Mouse (Mus musculus): ENCODE measurements at regions not wholly inside any gene's neighbourhood (a gene's known extent, or its start where the extent isn't known, plus 50 kb on each side); places are given as distances from the start of the nearest gene placed in this dataset.

DNA sequence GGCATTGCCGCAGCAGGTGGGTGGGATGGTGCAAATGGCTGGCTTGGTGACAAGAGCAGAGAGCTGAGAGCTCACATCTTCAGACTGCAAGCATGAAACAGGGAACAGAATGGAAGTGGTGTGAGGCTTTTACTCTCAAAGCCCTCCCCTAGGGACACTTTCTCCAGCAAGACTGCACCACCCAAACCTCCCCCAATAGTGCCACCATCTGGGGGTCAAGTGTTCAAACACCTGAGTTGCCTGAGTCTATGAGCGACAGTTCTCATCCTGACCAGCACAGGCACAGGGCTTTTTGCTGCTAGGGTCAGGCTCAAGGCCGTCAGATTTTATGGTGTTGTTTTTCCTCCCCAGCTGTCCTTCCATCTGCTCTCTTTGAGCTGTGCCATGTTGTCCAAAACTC, 337.9 kb upstream of the Eif4g2 start:
- DNase-seq (ENCODE audit: low spot score) = no peak

- DNase-seq (ENCODE audit: low spot score) = no peak
Measured at GRCm38 (mm10) chr7:111417735-111418134, 334.9 kb upstream of the Eif4g2 start.

DNA sequence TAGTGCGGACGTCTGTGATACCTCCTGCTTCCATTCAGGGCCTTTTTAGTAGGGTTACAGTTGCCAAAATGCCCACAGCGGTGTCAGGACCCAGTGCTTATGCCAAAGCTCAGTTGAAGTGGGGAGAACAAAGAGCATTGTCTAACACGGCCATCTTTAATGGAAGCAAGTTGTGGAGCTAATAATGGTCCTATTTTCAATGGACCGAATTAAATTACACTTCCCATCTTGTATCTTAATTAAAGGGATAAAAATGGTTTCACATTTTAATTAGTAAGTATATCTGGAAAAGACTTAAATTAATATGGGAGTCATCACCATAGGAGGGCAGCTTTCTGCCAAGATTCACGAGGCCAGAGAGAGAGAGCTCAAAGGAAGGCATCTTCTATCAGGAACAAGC, 333.2 kb upstream of the Eif4g2 start:
- DNase-seq (ENCODE audit: low spot score) = no peak

- no peak for DNase-seq (ENCODE audit: low spot score)
Measured at GRCm38 (mm10) chr7:111413745-111414144, 330.9 kb upstream of the Eif4g2 start.

GRCm38 (mm10) chr7:111412957-111413356, 330.1 kb upstream of the Eif4g2 start:
- DNase-seq (ENCODE audit: low spot score) = no peak

GRCm38 (mm10) chr7:111411386-111411960, 328.6 kb upstream of the Eif4g2 start:
- DNase-seq (ENCODE audit: low spot score) = no peak

DNA sequence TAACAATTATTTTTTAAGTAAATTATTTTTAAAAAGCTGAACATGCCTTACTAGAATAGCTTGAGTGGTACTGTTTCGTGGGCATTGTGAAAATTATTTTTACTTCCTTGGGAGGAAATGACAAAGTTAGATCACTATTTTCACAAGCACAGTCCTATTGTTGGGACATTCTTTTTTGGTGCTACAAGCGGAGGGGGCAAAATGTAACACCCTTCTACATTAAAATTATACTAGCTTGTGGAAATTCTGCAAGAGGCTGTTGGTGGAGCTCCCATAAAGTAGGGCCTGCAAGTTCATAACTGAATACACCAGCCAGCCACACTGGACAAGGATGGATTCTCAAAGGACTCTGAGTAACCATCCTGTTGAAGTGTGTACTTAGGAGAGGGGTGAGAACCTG, 313.1 kb upstream of the Eif4g2 start:
- DNase-seq (ENCODE audit: low spot score) = no peak

DNA sequence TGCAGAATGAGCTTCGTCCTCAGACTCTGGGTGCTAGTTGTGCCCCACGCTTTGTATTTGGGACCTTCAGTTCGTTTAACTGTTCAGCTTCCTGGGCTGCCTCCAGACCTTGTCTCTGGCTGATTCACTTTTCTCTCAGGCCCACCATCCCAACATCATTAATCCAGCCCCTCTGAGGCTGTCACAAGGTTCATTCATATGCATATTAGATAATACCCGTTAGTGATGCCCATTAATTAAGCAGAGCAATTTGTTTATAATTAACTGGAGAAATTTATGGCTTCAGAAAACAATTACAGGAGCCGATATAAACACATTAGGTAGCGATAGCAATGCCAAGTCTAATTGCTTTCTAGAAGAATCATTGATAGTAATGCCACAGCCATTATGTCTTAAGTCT, 312.3 kb upstream of the Eif4g2 start:
- no peak for DNase-seq (ENCODE audit: low spot score)

GRCm38 (mm10) chr7:111393846-111394245, 311.0 kb upstream of the Eif4g2 start:
- no peak for DNase-seq (ENCODE audit: low spot score)

DNA sequence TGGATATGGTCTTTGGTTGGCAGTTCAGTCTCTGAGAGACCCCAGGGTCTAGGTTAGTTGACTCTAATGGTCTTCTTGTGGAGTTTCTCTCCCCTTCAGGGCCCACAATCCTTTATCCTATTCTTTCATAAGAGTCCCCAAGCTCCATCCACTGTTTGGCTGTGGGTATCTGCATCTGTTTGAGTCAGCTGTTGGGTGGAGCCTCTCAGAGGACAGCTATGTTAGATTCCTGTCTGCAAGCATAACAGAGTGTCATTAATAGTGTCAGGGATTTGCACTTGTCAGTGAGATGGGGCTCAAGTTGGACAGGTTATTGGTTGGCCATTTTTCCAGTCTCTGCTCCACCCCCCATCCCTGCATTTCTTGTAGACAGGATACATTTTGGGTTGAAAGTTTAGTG, 306.9 kb upstream of the Eif4g2 start:
- no peak for DNase-seq (ENCODE audit: low spot score)

- no peak for DNase-seq (ENCODE audit: low spot score)
Measured at GRCm38 (mm10) chr7:111374534-111374933, 291.7 kb upstream of the Eif4g2 start.

DNA sequence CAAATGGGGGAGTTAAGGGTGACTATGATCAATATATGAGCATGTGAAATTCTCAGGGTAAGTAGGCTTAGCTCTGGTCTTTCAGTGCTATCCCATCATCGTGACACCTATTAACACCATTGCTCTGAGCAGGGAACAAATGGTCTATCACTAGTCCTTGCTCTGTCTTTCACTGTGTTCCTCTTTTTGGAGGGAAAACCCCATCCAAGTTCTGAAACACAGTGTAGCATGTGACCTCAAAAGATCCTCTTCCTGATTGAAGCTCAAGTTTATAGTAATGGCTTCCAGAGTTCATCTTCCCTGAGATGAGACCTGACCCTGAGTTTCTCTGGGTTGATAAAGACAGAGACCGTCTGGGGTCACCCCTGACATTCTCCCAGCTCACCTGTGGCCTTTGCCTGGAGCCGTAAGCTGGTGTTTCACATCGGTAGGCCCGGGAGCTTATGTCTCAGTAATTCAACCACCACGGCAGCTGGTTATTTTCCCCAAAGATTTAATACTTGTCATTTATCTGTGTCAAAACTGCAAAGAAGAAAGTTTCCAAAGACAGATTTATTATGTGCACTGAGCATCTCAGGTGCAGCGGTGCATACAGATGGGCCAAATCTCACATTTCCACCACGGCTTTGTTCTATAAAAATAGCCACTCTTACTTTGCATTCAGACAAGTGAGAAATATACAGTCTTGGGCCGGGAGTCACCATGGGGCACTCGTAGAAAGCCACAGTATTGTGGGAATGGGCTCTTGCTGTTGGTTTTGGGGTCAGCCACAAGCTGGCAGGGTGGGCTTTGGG, 290.7 kb upstream of the Eif4g2 start:
- no peak for DNase-seq (ENCODE audit: low spot score)

- no peak for DNase-seq (ENCODE audit: low spot score)
Measured at GRCm38 (mm10) chr7:111370421-111370887, 287.6 kb upstream of the Eif4g2 start.

- DNase-seq (ENCODE audit: low spot score) = no peak
Measured at GRCm38 (mm10) chr7:111368296-111369004, 285.6 kb upstream of the Eif4g2 start.

GRCm38 (mm10) chr7:111366951-111367653, 284.3 kb upstream of the Eif4g2 start:
- DNase-seq (ENCODE audit: low spot score) = no peak

DNA sequence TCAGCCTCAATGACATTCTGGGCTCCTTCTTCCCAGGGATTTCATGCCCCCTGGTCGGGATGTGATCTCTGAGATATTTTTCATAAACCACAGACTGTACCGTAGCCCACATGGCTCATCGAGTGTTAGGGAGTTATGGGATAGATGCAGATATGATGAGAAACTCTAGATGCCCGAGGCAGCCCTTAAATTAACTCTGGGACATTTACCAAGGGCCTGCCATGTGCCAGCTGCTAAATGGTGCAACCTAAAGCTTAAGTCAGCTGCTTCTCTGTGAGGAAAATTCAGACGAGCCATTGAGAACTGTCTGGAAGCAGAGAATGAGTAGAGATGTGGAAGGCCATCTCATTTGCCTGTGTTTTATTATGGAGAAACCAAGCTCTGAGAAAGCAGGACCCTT, 282.6 kb upstream of the Eif4g2 start:
- no peak for DNase-seq (ENCODE audit: low spot score)

DNA sequence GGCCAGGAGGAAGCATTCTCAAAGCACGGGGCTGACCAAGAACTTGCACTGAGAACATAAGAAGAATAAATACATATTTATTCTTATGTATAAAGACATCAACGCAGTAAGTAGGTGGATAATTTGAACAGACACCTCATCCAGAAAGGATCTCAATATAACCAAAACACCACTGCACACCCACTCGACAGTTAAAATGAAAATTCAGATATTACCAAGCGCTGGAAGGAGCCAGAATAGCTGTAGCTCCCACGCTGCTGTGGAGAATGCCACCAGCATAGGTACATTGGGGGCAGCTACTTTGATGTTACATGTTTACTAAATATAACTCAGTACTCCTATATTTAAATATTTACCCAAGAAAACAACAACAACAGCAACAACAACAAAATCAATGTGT, 280.4 kb upstream of the Eif4g2 start:
- DNase-seq (ENCODE audit: low spot score) = no peak

- DNase-seq (ENCODE audit: low spot score) = no peak
Measured at GRCm38 (mm10) chr7:111362646-111363045, 279.8 kb upstream of the Eif4g2 start.

DNA sequence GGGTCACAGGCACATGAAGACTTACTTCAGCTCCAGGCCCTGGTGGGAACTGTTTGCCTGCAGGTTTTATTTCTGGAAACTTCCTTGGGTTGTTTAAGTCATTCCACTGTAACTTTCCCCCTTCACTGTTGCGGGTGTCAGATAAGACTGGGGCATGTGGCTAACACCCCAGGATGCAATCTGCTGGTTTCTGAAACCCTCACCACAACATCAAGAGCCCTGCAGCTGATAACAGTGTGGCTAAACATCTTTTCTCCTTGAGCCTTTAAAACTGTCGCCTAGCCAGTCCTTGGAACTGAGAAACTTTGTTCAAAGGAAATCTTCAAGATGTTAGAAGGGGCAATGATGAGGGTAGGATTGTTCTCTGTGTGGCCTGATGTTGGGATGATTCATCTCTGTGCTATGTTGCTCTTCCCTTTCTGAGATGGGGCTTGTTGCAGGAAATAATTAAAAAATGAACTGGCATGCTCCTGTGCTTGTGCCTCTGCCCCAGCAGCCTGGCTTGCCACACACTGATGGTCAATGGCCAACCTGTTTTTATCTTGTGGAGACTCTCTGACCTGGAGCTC, 272.3 kb upstream of the Eif4g2 start:
- DNase-seq (ENCODE audit: low spot score) = no peak

DNA sequence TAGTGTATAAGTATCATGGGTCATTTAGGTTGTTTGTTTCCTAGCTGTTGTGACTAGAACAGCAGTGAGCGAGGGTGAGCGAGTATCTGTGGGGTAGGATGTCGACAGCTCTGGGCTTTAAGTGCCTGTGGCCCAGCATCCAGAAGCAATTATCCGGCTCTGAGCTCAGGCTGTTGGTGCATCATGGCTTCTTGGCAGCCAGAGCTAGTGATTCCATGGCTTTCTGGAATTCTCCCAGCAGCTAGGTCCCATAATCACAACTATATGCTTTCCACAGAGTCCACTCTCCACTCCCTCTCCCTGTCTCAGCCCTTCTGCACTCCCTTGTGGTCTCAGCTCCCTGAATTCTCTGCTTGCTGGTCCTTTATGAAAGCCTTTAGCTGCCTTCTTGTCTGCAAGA, 271.2 kb upstream of the Eif4g2 start:
- DNase-seq (ENCODE audit: low spot score) = no peak

DNA sequence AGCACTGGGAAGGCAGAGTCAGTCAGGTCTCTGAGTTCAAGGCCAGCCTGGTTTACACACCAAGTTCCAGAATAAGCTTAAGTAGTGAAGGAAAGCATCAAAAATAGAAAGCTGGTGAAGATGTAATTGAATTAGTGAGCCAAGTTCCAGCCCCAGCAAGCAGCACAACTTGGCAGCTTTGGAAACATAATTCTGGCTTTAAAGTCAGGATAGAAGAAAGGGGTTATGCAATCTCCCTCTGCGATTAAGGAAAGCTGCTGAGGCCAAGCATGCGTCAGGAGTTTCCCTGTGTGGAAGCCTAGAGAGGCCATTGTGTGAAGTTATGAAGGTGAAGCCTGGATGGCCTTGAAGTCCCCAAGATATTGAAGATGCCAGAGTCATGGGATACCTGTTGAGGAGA, 269.3 kb upstream of the Eif4g2 start:
- DNase-seq (ENCODE audit: low spot score) = no peak

GRCm38 (mm10) chr7:111345117-111345516, 262.3 kb upstream of the Eif4g2 start:
- no peak for DNase-seq (ENCODE audit: low spot score)

Measured in urinary bladder, postnatal 10 days (tissue).